Mouse (Mus musculus) bone marrow macrophage, adult 2 months (primary cell): ENCODE data around the gene Ctsd. TPM values are rescaled to one million over a fixed set of nuclear protein-coding genes. Genes with fewer than 3 reads are reported as not detected.
"Not testable (repeated sequence)": the region's sequence is repeated elsewhere in the genome, so short reads cannot be mapped to it uniquely, and the experiment has no call there.

ENCODE experiments used
- H3K27ac ChIP-seq: 2 replicates; pipeline ENCODE4 v1.5.1; 2012; ENCODE audit warnings: low read depth, low read length; ENCODE audit not compliant: insufficient read depth
- H3K4me1 ChIP-seq: 2 replicates; pipeline ENCODE4 v1.6.1; 2012; ENCODE audit warnings: low read length; ENCODE audit not compliant: control insufficient read depth, insufficient read depth
- H3K4me3 ChIP-seq: 2 replicates; pipeline ENCODE4 v1.5.1; 2012; ENCODE audit warnings: mild to moderate bottlenecking, low read length, moderate library complexity; ENCODE audit not compliant: insufficient read depth
- CTCF ChIP-seq: IDR thresholded peaks from 2 replicates; pipeline ENCODE4 v1.5.1; 2012; ENCODE audit warnings: low read depth, mild to moderate bottlenecking, low read length, moderate library complexity
- POLR2A ChIP-seq: IDR thresholded peaks from 2 replicates; pipeline ENCODE4 v1.6.1; 2012; ENCODE audit warnings: mild to moderate bottlenecking, low read depth, low read length, borderline replicate concordance
- polyA plus RNA-seq: library from polyadenylated mRNA; stranded (reverse); fragments of >200 nt; gene quantifications from 2 replicates; pipeline ENCODE4 v1.2.4, GENCODE M21; 2012; ENCODE audit not compliant: missing spikeins, insufficient read depth, insufficient read length

Ctsd gene
- polyA plus RNA-seq, 1 experiment, result 3,060 TPM

DNA sequence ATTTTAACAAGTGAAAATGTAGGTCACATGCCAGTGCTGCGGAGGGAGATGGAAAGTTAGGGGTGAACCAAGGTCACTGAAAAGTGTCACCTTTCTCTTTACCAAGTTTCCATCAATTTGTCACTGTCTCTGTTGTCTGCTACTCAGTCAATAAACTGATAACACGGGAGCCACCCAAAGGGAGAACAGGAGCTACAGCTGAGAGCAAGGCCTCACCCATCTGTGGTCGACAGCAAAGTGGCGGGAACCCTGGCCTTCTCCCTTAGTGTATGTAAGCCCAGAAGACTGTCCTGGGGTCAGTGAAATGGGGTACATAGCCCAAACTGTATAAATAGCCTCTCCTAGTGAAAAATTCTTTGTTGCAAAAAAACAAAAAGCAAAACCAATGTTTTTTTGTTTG lies 40.3 kb downstream of the Ctsd start:
- Histone ChIP-seq H3K4me3 (no peak overlapping the region), H3K4me1 (peaks cover 20% of the 10 kb centered on the region), H3K27ac (no peak overlapping the region)
- TF ChIP-seq POLR2A (no peak), CTCF (no peak)

DNA sequence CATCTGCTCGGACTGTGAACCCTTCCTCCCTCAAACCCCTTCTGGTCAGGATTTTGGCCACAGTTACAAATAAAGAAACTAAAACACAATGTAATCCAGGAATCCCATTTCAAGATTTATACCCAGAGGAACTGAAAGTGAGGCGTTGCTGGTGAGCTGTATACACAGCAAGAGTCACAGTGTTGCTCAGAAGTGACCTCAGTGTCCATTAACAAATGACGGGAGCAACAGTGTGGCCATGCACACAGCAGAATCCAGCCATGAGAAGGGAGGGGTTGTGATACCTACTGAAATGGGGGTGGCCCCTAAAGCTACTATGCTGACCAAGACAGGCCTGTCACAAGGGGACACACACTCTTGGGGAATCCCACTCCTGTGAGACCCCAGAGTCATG lies 45.6 kb downstream of the Ctsd start:
- H3K4me3 ChIP-seq, result no peak overlapping the region
- peaks cover 57% of the 10 kb centered on the region for H3K4me1 ChIP-seq
- peak overlapping the region; percentile 25 for H3K27ac ChIP-seq
- TF ChIP-seq POLR2A (no peak), CTCF (no peak)

DNA sequence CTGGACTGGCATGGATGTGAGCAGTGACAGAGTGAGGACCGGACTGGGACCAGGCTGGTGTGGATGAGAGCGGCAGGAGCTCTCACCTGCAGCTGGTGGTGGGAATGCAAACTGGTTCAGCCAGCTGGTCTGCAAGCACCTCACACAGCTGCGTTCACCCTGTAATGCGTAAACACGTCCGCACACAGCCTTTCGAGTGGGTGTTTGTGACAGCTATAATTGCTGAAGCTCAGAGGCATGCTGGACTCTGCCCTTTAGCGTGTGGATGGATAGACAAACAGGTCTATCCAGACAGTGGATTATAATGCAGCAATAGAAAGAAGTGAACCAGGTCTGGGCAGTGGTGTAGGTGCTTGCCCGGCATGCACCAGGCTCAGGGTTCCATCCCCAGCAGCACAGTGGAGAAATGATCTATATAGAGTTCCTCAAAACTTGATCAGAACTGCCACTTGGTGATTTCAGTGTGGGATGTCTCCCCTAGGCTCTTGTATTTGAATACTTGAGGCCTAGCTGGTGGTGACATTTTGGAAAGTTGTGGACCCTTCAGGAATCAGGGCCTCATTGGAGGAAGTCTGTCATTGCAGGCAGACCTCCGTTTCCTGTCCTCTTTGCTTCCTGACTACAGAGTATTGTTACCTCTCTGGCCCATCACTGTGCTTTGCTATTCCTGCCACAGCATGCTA lies 46.1 kb downstream of the Ctsd start:
- H3K27ac ChIP-seq, result peak overlapping the region; percentile 25
- no peak for TF ChIP-seq CTCF
- TF ChIP-seq POLR2A, result no peak
- no peak overlapping the region for H3K4me3 ChIP-seq
- H3K4me1 ChIP-seq, result peaks cover 57% of the 10 kb centered on the region

DNA sequence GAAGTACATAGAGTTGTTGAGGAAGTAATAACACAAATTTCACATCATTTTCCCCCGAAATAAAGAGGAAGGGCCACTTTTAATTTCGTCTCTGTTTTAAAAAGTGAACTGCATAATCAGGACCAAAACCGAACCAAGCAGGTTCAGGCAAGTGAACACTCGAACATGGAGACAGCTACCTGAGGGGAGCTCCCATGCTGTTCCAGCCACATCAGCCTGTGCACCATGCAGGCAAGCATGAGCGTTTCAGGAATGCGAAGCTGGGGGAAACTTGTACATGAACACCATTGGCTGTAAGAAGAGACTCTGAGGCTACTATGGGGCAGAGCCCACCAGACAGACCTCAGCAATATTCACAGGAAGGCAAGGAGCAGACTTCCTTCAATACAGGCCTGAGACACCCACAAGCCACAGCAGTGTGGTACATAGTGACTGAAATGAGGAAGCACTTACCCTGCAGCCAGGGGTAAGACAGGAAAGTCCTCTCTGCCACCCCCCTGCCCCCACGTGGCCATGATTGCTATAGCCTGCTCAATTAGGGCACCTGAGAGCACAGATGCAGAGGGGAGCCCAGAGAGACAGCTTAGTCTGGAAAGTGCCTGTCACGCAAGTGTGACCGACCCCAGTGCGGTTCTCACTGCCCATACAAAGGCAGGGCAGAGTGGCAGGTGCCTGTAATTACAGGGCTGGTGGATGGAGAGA lies 47.4 kb downstream of the Ctsd start:
- no peak for TF ChIP-seq CTCF
- H3K27ac ChIP-seq, result peak overlapping the region; percentile 73
- H3K4me3 ChIP-seq, result no peak overlapping the region; the same call in 1 of the 2 replicates
- peaks cover 50% of the 10 kb centered on the region for H3K4me1 ChIP-seq

DNA sequence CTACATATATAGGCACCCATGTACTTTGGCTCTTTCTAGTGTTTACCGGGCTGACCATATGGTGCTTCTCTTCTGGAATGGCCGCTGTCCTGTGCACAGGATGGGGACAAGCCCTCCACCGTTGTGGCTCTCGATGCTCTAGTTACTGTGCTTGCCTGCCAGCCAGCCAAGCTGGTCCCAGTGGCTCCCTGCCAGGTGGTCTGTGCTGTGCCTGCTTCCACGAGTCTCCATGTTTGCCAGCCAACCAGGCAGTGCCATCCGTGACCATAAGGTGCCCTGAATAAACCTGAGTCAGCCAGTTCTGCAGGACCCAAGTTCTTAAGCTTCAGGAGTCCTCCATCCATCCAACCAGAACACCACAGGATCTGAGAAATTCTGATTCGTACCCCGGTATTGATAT lies 52.7 kb downstream of the Ctsd start:
- Histone ChIP-seq H3K4me1 (peaks cover 15% of the 10 kb centered on the region), H3K27ac (no peak overlapping the region), H3K4me3 (no peak overlapping the region)
- TF ChIP-seq CTCF, result no peak
- TF ChIP-seq POLR2A, result no peak

DNA sequence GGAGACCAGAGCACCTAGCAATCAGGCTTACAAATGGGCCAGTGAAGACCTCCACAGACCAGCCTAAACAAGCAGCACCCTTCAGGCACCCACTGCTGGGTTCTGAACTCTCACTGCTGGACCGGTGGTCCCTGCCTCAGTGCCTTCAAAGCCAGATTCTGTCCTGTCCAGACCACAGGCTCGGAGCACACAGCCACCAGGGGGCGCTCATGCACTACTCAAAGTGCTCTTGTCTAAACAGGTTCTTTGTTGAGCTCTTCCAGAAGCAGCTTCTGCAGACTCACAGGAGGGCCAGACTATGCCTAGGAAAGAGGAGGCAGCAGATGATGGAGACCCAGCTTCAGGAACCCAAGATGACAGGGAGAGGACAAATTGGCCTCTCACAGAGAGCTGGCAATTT lies 53.6 kb downstream of the Ctsd start:
- Histone ChIP-seq H3K27ac (no peak overlapping the region), H3K4me3 (no peak overlapping the region), H3K4me1 (peaks cover 6% of the 10 kb centered on the region)
- TF ChIP-seq POLR2A (no peak), CTCF (peak; percentile 72)

DNA sequence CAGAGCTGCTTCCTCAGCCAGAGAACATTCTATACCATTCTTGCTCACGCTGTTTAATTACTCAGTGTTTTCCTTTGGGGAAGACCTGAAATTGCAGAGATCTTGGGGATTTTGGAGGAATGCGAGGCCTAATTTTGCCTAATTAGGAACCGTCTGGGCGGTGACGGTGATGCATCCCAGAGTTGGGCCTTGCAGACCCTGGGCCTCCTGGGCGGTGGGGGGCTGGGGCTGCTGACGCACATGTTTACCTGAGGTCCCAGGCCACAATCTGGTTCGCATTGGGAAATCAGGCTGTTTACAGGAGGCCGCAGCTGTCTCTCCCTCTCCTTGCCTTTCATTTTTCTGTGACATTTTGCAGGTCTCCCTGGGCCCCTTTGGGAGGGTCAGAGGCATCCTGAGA lies 55.1 kb downstream of the Ctsd start:
- H3K27ac ChIP-seq, H3K4me1 ChIP-seq, H3K4me3 ChIP-seq: not testable (repeated sequence)

DNA sequence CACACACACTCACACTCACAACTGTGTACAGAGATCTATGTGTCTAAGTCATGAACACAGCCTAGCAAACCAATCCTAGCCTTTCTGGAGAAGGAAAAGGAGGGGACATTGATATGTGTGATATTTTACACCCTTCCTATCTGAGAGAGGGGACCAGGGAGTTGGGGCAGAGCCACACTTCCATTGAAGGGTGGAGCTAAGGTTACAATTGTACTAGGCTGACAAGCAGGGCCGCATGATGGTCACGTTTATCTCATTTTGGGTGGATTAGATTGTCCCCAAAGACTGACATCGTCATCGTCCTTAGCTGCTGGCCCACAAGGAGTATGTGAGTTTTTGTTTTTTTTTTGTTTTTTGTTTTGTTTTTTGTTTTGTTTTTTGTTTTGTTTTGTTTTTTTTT lies 56.6 kb downstream of the Ctsd start:
- TF ChIP-seq POLR2A (no peak), CTCF (no peak)
- Histone ChIP-seq H3K4me3 (no peak overlapping the region), H3K27ac (no peak overlapping the region), H3K4me1 (no peaks in the 10 kb centered on the region)

DNA sequence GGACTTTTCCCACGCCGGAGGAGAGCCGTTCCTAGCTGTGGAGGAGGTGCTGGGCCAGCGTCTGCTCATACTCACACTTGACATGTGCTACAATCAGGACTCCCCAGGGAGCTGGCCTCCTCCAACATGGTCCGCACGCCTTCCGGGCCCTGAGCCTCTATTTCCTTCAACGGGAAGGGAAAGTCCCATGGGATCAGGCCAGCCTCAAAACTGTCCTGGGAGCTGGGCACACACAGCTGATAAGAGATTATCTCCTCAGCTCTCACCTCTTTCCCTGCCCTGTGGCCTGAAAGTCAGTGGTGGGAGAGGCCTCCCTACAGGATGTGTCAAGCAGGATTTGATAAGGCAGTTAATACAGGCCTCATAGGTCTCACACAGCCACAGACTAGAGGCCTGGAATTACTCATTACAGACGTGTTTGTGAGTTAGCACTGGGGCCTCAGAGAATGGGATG lies 57.5 kb downstream of the Ctsd start:
- TF ChIP-seq POLR2A, result no peak
- TF ChIP-seq CTCF, result no peak
- H3K27ac ChIP-seq, result no peak overlapping the region
- no peak overlapping the region for H3K4me3 ChIP-seq
- H3K4me1 ChIP-seq, result no peaks in the 10 kb centered on the region

DNA sequence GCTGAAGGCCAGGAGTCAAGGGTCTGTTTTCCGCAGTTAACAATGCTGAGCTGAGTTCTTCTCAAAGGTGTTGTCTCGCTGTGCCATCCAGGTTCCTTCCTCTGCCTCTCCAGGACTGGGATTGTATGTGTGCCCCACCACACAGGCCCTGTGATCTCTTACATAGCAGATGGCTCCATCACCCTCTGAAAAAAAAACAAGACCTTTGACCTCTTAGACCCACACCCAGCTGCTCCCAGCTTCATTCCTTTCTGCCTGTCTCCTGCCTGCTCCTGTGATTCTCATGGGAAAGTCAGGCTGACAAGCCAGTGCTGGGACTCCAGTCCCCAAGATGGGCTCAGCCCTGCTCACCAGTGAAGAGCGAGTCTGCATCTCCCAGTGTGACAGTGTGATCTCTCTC lies 59.3 kb downstream of the Ctsd start:
- Histone ChIP-seq H3K27ac (no peak overlapping the region), H3K4me3 (no peak overlapping the region), H3K4me1 (no peaks in the 10 kb centered on the region)
- TF ChIP-seq POLR2A, result no peak
- TF ChIP-seq CTCF, result no peak
